Mouse (Mus musculus) gastrocnemius, postnatal 4 days (tissue): ENCODE data around the gene Tnip3. TPM values are rescaled to one million over a fixed set of nuclear protein-coding genes. Genes with fewer than 3 reads are reported as not detected.

Experiments used
- DNase-seq, 2 experiments: peaks; one replicate each; pipeline ENCODE4 v3.0.0; 2021 to 2022; ENCODE audit warnings: low spot score in 2 of 2, mixed read lengths in 2 of 2
- total RNA-seq, 2 experiments: library from RNA; stranded (reverse); gene quantifications; 2 replicates each; pipeline ENCODE4 v1.2.3; 2021

The Tnip3 gene
- total RNA-seq, 2 experiments from 2014 or later, result 0.23 TPM; not detected in 1

- DNase-seq, result no peak
These were observed 59.8 kb downstream of the Tnip3 start for GRCm38 (mm10) chr6:65584870-65585332.

- no peak for DNase-seq
These were observed 60.4 kb downstream of the Tnip3 start for GRCm38 (mm10) chr6:65585333-65586053.

- DNase-seq, result no peak
These were observed 63.7 kb downstream of the Tnip3 start for GRCm38 (mm10) chr6:65588847-65589246.

- DNase-seq, result no peak
These were observed 64.9 kb downstream of the Tnip3 start for GRCm38 (mm10) chr6:65590018-65590417.

GRCm38 (mm10) chr6:65594171-65594570, 69.1 kb downstream of the Tnip3 start:
- no peak for DNase-seq

- no peak for DNase-seq
These were observed 70.3 kb downstream of the Tnip3 start for GRCm38 (mm10) chr6:65595371-65595770.

- no peak for DNase-seq
These were observed 72.1 kb downstream of the Tnip3 start for GRCm38 (mm10) chr6:65597056-65597818.

- no peak for DNase-seq
These were observed 73.4 kb downstream of the Tnip3 start for GRCm38 (mm10) chr6:65598522-65598921.

- no peak for DNase-seq
These were observed 75.0 kb downstream of the Tnip3 start for GRCm38 (mm10) chr6:65599865-65600739.

GRCm38 (mm10) chr6:65600887-65601286, 75.8 kb downstream of the Tnip3 start:
- no peak for DNase-seq

- no peak for DNase-seq
These were observed 80.7 kb downstream of the Tnip3 start for GRCm38 (mm10) chr6:65605778-65606177.

GRCm38 (mm10) chr6:65606946-65607345, 81.8 kb downstream of the Tnip3 start:
- DNase-seq, result no peak

- no peak for DNase-seq
These were observed 86.7 kb downstream of the Tnip3 start for GRCm38 (mm10) chr6:65611834-65612233.

GRCm38 (mm10) chr6:65613924-65614585, 88.9 kb downstream of the Tnip3 start:
- DNase-seq, result no peak

GRCm38 (mm10) chr6:65615641-65616040, 90.5 kb downstream of the Tnip3 start:
- no peak for DNase-seq

- no peak for DNase-seq
These were observed 96.1 kb downstream of the Tnip3 start for GRCm38 (mm10) chr6:65621260-65621659.

GRCm38 (mm10) chr6:65623016-65623715, 98.1 kb downstream of the Tnip3 start:
- DNase-seq, result no peak

GRCm38 (mm10) chr6:65630578-65630977, 105.5 kb downstream of the Tnip3 start:
- no peak for DNase-seq

- DNase-seq, result no peak
These were observed 107.1 kb downstream of the Tnip3 start for GRCm38 (mm10) chr6:65632184-65632583.

GRCm38 (mm10) chr6:65642431-65642830, 117.3 kb downstream of the Tnip3 start:
- no peak for DNase-seq
